Mouse (Mus musculus) midbrain, embryonic 11.5 days (tissue): ENCODE measurements around the gene Ttc30a1. TPM values are rescaled to one million over a fixed set of nuclear protein-coding genes. Genes with fewer than 3 reads are reported as not detected.
"Not testable (repeated sequence)": the region's sequence is repeated elsewhere in the genome, so short reads cannot be mapped to it uniquely, and the experiment has no call there.

ENCODE experiments used
- ATAC-seq: fragments of 200-750 bp; cut with Nextera tagmentation; 2 replicates; pipeline ENCODE4 v1.8.0; 2017; ENCODE audit warnings: moderate TSS enrichment, moderate library complexity; ENCODE audit not compliant: low FRiP score
- DNase-seq: peaks from one replicate; pipeline ENCODE4 v3.0.0; 2015; ENCODE audit warnings: low spot score; ENCODE audit errors: missing footprints
- H3K27ac ChIP-seq: fragments of 300-500 bp; sonication (generic); 2 replicates; pipeline ENCODE4 v1.5.1; 2014; ENCODE audit warnings: low read depth, low read length
- H3K27me3 ChIP-seq: fragments of 300-500 bp; sonication (generic); 2 replicates; pipeline ENCODE4 v1.6.1; 2014; ENCODE audit warnings: mild to moderate bottlenecking, low read length, moderate library complexity, mixed read lengths; ENCODE audit not compliant: control insufficient read depth, insufficient read depth
- H3K36me3 ChIP-seq: fragments of 300-500 bp; sonication (generic); 2 replicates; pipeline ENCODE4 v1.6.1; 2014; ENCODE audit warnings: mild to moderate bottlenecking, low read length, moderate library complexity, mixed read lengths; ENCODE audit not compliant: control insufficient read depth, insufficient read depth
- H3K4me1 ChIP-seq: fragments of 300-500 bp; sonication (generic); 2 replicates; pipeline ENCODE4 v1.6.1; 2014; ENCODE audit warnings: low read length; ENCODE audit not compliant: control insufficient read depth, insufficient read depth
- H3K4me2 ChIP-seq: fragments of 300-500 bp; sonication (generic); 2 replicates; pipeline ENCODE4 v1.6.1; 2014; ENCODE audit warnings: mild to moderate bottlenecking, moderate library complexity
- H3K4me3 ChIP-seq: fragments of 300-500 bp; sonication (generic); 2 replicates; pipeline ENCODE4 v1.5.1; 2014; ENCODE audit warnings: low read depth, low read length
- H3K9ac ChIP-seq: fragments of 300-500 bp; sonication (generic); 2 replicates; pipeline ENCODE4 v1.6.1; 2014; ENCODE audit warnings: low read length
- H3K9me3 ChIP-seq: fragments of 300-500 bp; sonication (generic); 2 replicates; pipeline ENCODE4 v1.6.1; 2016; ENCODE audit warnings: low read length; ENCODE audit not compliant: control insufficient read depth
- WGBS: fragments of 180-500 bp; shearing (Covaris S2); extraction: QIAGEN DNeasy Blood & Tissue Kit; methylation state at CpG from one replicate; pipeline ENCODE4 v1.1.7; 2014; 5-methylcytosine and 5-hydroxymethylcytosine counted together
- polyA plus RNA-seq: library from polyadenylated mRNA; unstranded; fragments of >200 nt; fragmentation: Nextera tagmentation; extraction: Ambion mirVana; gene quantifications from 2 replicates; pipeline ENCODE4 v1.2.1, GENCODE M21; 2014

The Ttc30a1 gene
- polyA plus RNA-seq, 1 experiment from 2014 or later = 12.0 TPM

DNA sequence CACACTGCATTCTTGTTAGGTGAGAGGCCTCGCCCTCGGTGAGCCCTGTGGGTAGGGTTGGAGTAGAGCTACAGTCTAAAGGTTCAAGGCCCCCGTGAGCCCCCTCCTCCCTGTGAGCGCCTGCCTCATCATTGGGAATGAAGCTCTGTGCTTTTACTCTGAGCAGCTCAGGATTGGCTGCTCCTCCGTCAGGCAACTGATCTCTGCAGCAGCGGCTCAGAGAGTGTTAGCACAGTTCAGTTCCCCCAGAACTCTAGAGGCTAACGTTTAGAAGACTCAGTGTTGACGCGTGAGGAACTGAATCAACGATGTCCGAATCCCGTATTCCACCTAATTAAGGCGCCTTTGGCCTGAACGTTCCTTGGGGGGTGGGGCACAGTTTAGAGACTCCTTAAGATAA lies 26.1 kb downstream of the Ttc30a1 start:
- Histone ChIP-seq H3K27me3 (no peaks in the 10 kb centered on the region), H3K4me2 (no peak overlapping the region), H3K36me3 (no peaks in the 10 kb centered on the region), H3K27ac (no peak overlapping the region), H3K4me3 (no peak overlapping the region), H3K4me1 (peaks cover 18% of the 10 kb centered on the region), H3K9ac (no peak overlapping the region), H3K9me3 (no peaks in the 10 kb centered on the region)
- 54% methylated on average over 14 of the region's 14 CpGs for WGBS
- no peak for ATAC-seq
- no peak for DNase-seq

DNA sequence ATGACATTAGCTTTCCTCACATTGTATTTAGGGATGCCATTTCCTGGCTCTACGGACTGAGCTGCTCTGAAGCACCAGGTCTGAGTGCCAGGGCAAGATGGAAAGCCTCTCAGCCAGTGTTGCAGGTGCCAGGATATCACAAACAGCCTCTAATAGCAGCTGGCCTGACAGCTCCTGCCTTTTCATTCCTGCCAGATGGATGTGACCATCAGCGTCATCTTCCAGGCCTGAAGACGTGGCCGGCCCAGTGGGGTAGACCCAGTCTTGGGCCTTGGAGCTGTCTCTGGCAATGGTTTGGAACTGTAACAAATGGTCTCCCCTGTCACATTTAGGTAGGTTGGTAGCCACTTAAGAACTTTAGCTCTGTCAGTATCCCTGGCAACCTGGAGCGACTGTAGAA lies 28.4 kb downstream of the Ttc30a1 start:
- H3K27ac ChIP-seq = no peak overlapping the region
- 93% methylated on average over 5 of the region's 5 CpGs for WGBS
- H3K36me3 ChIP-seq = no peaks in the 10 kb centered on the region
- no peaks in the 10 kb centered on the region for H3K27me3 ChIP-seq
- no peak overlapping the region for H3K4me2 ChIP-seq
- H3K9ac ChIP-seq = no peak overlapping the region
- DNase-seq = no peak
- no peak overlapping the region for H3K4me3 ChIP-seq
- H3K9me3 ChIP-seq = no peaks in the 10 kb centered on the region
- no peaks in the 10 kb centered on the region for H3K4me1 ChIP-seq
- ATAC-seq = no peak

DNA sequence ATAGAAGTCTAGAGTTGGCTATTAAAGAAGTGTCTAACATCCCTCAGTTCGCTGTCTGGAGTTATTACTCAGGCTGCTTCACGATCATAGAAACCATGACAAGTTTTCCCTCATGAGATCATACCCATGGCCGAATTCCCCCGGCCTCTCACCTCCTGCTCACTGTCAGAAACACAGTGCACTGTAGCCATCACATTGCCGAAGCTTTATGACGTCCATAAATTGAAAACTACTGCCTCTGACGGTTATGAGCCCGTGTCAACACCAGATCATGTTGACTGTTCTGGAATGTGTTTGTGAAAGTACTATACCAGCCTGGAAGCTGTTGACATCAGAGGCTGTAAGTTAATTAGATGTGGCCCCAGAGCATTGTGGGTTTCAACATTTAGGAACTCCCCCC lies 31.1 kb downstream of the Ttc30a1 start:
- Histone ChIP-seq H3K9me3 (no peaks in the 10 kb centered on the region), H3K4me2 (no peak overlapping the region), H3K9ac (no peak overlapping the region), H3K4me1 (no peaks in the 10 kb centered on the region), H3K27me3 (no peaks in the 10 kb centered on the region), H3K36me3 (no peaks in the 10 kb centered on the region), H3K4me3 (no peak overlapping the region), H3K27ac (no peak overlapping the region)
- no peak for DNase-seq
- ATAC-seq = no peak
- 88% methylated on average over 8 of the region's 8 CpGs for WGBS

DNA sequence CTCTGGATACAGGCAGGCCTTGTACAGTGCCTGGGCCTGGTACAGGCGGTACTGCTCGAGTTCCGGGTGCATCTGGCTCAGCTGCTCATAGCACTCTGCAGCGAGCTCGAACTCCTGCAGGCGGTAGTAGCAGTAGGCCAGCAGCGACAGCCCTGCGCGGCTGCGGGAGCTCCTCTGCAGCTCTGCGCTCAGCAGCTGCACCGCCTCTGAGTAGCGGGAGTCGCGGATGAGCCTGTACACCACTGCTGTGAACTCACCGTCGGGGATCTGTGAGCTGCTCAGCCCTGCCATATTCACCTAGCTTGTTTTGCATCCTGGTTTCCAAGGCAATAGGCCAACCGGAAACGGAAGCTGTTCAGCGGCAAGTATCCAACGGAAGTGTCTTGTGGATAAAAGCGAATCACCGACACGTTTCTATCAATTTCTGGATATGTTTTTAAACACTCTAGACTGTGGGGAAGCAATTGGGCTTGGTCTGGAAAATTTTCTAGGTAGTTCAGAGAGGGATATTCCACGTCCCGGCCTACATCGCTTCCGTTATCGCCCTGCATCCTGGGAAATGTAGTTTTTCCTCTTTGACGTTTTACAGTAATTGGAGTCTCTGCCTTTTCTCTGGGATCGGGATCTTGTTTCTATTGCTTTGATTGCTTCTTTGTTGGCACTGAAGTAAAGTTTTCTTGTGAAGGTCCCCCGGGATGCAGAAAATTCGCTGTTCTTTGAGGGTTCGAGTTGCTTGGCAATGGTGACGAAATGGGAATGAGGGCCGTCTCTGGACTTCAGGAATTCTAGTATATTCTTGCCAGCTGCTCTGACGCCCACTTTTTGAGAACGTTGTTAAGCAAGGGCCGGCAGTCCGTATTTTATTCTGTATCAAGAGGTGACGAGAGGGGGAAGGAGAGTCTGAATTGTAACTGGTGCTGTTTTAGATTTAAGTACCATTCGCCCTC lies 43.4 kb downstream of the Ttc30a1 start, which contains the start of gene Ttc30b:
TSS of gene Ttc30b (minus strand) at position 469 of the 947 bp plus-strand sequence.
- DNase-seq (peak; percentile 98), ATAC-seq (peak; percentile 90)
- H3K27ac ChIP-seq = peak within 1 kb of the TSS; percentile 63; the same call in 1 of the 2 replicates
- H3K36me3 ChIP-seq = no peaks in the 10 kb centered on the region
- H3K27me3 ChIP-seq = no peaks in the 10 kb centered on the region
- H3K4me2 ChIP-seq = peak within 1 kb of the TSS; percentile 57
- no peaks in the 10 kb centered on the region for H3K9me3 ChIP-seq
- H3K4me3 ChIP-seq = peak within 1 kb of the TSS; percentile 54
- H3K4me1 ChIP-seq = no peaks in the 10 kb centered on the region
- WGBS = 5% methylated on average over 34 of the region's 42 CpGs
- peak within 1 kb of the TSS; percentile 76 for H3K9ac ChIP-seq

DNA sequence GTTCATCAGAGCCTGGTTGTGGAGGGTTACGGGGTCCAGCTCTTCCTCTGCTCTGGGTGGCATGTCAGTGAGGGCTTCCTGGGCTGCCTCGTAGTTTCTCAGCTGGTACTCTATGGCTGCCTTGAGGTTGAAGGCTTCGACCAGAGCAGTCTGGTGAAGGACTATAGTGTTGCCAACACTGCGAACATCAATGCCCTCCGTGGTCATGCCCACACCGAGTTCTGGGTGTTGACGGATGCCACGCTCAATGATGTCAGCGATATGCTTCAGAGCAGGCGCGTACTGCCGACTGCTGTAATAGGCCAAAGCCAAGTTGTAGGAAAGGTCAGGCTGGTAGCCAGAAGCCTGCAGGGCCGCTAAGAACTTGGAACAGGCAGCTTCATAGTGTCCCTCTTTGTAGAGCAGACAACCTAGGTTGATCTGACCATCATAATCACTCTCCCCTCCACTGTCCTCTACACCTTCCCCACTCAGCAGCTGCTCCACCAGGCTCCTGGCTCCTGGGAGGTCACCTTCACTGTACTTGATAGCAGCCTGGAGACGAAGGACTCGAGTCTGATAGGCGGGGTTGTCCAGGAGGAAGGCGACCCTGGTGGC lies 44.1 kb downstream of the Ttc30a1 start:
- not testable (repeated sequence) for H3K36me3 ChIP-seq, H3K27me3 ChIP-seq, DNase-seq, H3K9me3 ChIP-seq, H3K4me1 ChIP-seq, H3K27ac ChIP-seq
- Histone ChIP-seq H3K4me2 (peak overlapping the region; percentile 57), H3K9ac (peak overlapping the region; percentile 76), H3K4me3 (peak overlapping the region; percentile 54)
- WGBS = 72% methylated on average over 15 of the region's 17 CpGs
- ATAC-seq = peak; percentile 35

DNA sequence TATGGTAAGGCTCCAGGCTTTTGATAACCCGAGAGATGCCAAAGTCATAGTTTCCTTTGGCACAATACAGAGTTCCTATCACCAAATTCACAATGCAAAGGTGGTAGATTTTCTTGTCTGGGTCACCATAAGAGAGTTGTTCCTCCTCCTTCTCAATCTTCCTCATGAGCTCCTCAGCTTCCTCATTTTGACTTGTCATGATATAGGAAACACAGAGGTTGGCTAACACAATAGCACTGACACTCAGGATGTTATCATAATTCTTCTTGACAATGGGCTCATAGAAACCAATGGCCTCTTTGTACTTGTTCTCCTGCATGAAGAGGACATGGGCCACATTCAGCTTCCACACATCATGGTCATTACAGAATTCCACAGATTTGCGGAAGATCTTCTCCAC lies 45.1 kb downstream of the Ttc30a1 start:
- not testable (repeated sequence) for H3K27me3 ChIP-seq, H3K4me1 ChIP-seq, H3K9ac ChIP-seq, H3K4me3 ChIP-seq, DNase-seq, H3K36me3 ChIP-seq, H3K9me3 ChIP-seq, H3K4me2 ChIP-seq, ATAC-seq, H3K27ac ChIP-seq
- 92% methylated on average over 2 of the region's 2 CpGs for WGBS

DNA sequence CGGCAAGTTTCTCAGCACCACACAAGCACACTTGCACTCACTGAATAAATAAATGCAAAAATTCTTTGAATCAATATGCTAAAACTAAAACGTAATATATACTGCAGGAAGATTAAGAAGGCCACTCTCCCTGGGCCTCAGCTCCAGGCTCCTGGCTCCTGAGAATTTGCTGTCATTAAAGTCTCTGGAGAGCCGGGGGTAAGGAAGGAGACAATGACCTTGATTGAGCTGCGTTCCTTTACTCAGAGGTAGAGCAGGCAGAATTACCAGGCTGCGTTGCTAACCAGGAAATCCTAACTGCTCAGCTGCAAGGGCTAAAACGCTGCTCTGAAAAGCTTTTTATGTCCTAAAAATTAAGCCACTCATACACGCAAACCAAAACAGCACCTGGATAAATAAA lies 48.2 kb downstream of the Ttc30a1 start:
- no peak for ATAC-seq
- H3K27me3 ChIP-seq = no peaks in the 10 kb centered on the region
- H3K27ac ChIP-seq = no peak overlapping the region
- 54% methylated on average over 7 of the region's 7 CpGs for WGBS
- no peak overlapping the region for H3K9ac ChIP-seq
- H3K4me2 ChIP-seq = no peak overlapping the region
- H3K4me3 ChIP-seq = no peak overlapping the region
- no peaks in the 10 kb centered on the region for H3K36me3 ChIP-seq
- no peaks in the 10 kb centered on the region for H3K9me3 ChIP-seq
- H3K4me1 ChIP-seq = no peaks in the 10 kb centered on the region
- DNase-seq = no peak

DNA sequence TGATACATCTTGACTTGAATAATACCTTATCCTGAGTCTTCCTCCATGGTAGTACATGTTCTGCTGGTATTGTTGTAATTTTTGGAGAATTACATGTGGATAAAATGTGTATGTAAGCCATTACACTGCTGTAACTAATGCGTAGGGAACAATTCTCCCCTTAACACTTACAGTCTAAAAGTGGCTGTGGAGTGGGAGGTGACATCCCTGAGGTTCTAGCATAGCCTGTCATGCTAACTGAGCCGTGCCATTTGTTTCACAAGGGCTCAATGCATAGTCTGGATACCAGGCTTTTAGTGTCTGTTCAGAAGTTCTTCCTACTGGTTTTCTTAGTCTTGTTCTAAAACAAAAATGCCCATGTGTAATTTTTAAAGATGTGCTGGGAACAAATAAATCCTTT lies 50.8 kb downstream of the Ttc30a1 start:
- no peaks in the 10 kb centered on the region for H3K27me3 ChIP-seq
- H3K4me2 ChIP-seq = no peak overlapping the region
- H3K36me3 ChIP-seq = no peaks in the 10 kb centered on the region
- no peaks in the 10 kb centered on the region for H3K4me1 ChIP-seq
- H3K9ac ChIP-seq = no peak overlapping the region
- 97% methylated on average over 2 of the region's 2 CpGs for WGBS
- no peak for ATAC-seq
- DNase-seq = no peak
- H3K27ac ChIP-seq = no peak overlapping the region
- no peaks in the 10 kb centered on the region for H3K9me3 ChIP-seq
- H3K4me3 ChIP-seq = no peak overlapping the region

DNA sequence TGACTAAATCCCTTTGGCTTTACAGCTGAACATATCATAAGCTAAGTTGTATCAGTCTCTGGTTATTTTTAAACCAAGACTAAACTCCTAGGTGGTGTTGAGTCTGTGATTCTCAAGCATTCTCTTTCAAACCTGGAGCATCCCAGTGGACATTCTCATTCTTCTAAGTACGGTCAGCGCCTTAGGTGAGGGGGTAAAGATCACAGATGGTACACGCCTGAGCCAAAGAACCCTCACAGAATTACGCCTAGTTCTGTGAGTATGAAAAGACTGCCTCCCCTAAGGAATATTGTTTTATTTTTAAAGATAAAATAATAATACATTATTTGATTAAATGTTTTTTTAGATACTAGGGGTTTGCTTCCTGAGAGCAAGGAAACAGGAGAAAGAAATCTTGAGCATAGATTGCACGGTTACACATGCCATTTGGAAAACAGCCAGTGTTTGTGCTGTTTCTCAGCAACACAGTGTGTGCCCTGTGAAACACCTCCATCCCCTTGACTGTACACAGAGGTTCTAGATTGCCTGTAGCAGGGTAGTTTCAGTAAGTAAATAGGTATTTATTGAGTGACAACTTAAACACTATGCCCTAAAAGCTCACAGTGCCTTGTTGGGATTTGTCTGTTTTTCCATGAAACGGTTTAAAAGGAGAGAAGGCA lies 51.9 kb downstream of the Ttc30a1 start:
- DNase-seq (no peak), ATAC-seq (no peak)
- WGBS = 95% methylated on average over 6 of the region's 6 CpGs
- Histone ChIP-seq H3K36me3 (no peaks in the 10 kb centered on the region), H3K9me3 (no peaks in the 10 kb centered on the region), H3K27ac (no peak overlapping the region), H3K4me3 (no peak overlapping the region), H3K4me2 (no peak overlapping the region), H3K4me1 (no peaks in the 10 kb centered on the region), H3K27me3 (no peaks in the 10 kb centered on the region), H3K9ac (no peak overlapping the region)
